Mouse (Mus musculus) inflammation-experienced regulatory T-cells, adult 6 months (primary cell): ENCODE measurements around the gene Bcar3. TPM values are rescaled to one million over a fixed set of nuclear protein-coding genes. Genes with fewer than 3 reads are reported as not detected.

Experiments
- ATAC-seq: one replicate; pipeline ENCODE4 v1.8.0; 2017
- polyA plus RNA-seq, 3 experiments: library from polyadenylated mRNA; unstranded; fragments of 100-300 nt; shearing (Covaris generic); gene quantifications; one replicate each; pipeline ENCODE4 v1.2.1; 2017

The Bcar3 gene
- polyA plus RNA-seq, 3 experiments from 2014 or later = 0.58 TPM; not detected in 2

DNA sequence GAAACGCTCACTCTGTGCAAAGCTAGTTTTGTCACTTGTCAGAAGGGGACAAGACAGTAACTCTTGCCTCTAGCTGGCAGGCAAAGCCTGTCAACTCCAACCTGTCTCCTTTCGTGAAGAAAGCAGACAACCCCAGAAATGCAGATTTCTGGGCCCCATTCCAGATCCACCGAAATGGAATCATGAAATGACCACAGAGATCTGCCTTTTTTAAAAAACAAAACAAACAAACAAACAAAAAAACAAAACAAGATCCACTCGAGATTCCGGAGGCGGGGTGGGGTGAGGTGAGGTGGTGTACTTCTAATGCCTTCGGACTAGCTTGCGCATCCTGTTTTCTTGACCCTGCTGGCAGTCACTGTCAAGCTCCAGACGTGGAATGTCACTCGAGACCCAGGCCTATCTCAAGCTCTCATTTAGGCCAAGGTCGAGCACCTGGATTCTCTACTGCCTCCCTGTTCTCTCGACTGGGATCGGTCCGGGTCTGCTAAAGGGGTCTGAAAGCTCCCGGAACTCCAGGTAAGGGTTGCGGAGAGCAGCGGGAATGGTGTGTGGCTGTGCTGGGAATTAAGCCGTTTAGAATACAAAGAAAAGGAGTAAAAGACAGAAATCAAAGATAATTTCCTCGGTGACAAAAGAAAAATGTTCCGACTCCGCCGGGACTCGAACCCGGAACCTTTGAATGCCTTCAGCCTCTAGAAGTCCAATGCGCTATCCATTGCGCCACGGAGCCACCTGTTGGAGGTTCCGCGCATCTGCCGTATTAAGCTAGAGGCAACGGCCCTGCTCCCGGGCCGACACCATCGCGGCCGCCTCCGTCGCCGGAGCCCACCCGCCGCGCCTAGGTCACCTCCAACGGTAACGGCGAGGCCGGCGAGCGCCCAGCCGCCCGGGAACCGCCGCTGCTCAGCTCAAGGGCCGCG is 1.4 kb upstream of the Bcar3 start:
- ATAC-seq = peak; percentile 77

DNA sequence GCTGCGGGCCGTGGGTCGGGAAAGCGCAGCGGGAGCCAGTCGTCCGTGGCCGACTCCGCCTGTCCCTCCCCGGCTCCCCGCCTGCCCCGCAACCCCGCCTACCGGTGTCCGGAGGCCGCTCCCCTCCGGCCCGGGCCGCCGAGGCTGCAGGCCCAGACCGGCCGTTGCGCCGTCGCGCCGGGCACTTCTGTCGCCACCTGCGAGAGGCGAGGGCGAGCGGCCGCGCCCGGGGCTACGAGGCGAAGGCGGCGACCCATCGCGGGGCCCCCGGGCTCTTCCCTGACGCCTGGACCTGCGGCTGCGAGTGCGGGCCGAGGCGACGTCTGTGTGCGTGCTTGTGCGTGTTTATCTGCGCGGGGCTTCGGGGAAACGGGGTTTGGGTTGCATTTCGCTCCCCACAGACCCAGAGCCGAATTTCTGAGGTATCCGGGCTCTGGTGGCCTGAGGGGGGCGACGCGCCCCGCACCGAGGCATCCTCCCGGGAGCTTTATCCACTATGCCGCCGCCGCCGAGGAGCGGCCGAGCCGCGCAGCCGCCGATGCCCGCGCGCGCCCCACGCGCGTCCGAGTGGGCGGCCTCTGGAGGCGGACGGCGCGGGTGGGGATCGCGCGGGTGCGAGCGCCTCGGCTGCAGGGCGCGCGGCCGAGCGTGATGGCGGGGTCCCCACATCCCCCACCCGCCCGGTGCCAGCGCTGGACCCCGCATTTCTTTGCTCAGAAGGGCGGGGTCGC is 548 bp upstream of the Bcar3 start:
- ATAC-seq = peak; percentile 28

DNA sequence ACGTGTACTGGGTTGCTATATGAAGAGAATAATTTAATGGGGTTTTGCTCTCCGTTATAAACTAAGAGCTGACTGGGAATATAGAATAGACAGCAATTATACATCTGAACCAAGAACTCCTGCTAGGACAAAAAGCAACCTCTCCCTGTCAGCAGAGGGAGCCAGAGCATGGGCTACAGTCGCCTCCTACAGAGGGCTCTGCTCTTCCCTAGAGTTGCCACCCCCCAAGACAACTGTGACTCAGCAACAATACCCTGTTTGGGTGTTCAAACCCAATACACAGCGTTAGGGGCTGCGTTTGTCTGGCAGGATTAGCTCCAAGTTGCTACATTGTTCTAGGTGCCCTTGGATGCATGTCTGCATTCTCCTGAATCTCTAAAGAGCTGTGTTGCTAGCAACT is 1.6 kb downstream of the Bcar3 start:
- ATAC-seq = no peak

DNA sequence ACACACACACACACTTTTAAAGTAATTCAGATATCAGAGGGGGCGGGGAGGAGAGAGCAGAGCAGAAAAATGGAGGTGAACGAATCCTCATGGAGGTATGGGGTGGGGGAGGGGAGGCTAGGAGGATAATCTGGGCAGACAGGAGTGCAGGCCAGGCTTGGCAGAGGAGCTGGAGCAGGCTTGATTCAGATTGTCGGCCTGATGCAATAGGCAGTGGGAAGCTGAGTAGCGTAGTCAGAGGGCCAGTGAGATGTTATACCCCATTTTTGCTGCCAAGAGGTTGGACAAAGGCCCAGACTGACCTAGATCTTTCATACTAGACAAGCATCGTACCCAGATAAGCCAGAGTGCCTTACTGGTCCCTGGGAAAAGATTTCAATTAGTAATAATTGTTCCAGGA is 3.0 kb downstream of the Bcar3 start:
- ATAC-seq = no peak

DNA sequence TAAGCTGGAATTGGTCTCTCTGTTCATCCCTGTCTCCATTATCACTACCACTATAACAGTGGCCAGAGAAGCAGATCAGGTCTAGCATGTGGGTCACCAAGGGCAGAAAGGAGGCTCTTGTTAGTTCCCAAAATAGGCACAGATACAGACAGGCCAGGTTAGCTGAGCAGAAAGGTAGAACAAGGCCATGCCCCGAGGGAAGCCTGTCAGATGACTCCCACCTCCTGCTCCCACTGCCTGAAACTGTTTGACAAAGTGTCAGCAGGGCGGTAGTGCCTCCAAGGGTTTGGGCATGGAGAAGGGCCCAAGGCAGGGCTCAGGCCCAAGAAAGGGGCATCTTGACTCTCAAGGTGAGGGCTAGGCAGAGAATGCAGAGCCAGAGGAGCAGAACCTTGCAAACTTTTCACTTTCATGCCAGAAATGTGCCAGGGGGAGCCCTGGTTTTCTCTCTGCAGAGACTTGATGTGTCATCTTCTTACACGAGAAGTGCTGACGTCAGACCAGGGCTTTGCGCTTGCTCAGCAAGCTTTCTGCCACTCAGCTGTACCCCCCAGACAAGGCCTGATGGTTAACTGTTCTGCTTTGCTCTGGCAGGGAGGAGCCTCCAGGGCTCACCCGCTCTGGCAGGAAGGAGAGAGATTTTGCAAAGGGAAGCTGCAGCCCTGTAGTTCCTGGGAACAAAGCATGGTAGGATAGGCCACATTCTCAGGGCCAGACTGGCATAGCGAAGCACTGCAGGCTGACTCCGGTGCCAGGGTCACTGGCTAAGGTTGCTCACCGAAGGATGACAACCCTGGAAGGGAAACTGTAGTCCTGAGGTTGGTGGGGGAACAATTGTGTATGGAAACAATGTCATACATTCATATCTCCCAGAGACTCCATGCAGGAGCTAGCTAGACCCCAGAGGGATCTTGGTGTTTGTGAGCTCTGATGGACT is 7.3 kb downstream of the Bcar3 start:
- no peak for ATAC-seq

DNA sequence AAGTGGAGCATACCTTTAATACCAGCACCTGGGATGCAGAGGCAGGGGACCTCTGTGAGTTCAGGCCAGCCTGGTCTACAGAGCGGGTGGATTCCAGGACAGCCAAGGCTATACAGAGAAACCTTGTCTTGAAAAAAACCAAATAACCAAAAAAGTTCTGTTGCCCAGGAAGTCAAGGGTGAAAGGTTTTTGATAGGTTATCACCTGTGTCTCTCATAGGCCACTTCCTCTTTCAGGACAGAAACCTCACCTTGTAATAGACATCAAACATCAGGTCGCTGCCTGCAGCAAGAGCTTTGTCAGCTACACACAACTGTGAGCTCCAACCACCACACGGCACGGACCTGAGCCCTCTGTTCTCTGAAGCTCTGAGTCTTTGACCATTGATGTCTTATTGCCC is 10.6 kb downstream of the Bcar3 start:
- ATAC-seq = peak; percentile 38

DNA sequence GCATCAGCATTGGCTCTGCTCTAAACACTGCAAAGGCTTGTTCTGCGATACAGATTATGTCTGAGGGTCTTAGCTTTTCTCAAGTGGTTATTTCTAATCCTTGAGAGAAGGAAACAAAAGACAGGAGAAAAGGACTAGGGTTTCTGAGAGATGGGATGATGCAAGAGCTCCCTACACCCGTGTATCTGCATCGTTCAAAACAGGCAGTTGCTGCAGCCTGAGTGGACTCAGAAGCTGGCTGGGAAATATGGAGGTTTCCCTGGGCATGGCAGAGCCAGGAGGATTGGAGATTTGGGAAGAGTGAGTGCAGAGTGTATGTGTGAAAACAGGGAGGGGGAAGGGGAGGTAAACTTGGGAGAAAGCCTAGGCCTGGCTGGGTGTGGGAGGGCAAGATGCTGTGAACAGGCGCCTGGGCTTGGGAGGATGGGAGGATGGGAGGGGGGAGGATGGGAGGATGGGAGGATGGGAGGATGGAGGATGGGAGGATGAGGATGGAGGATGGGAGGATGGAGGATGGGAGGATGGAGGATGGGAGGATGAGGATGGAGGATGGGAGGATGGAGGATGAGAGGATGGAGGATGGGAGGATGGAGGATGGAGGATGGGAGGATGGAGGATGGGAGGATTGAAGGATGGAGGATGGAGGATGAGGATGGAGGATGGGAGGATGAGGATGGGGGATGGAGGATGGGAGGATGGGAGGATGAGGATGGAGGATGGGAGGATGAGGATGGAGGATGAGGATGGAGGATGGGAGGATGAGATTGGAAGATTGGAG is 14.1 kb downstream of the Bcar3 start:
- no peak for ATAC-seq

DNA sequence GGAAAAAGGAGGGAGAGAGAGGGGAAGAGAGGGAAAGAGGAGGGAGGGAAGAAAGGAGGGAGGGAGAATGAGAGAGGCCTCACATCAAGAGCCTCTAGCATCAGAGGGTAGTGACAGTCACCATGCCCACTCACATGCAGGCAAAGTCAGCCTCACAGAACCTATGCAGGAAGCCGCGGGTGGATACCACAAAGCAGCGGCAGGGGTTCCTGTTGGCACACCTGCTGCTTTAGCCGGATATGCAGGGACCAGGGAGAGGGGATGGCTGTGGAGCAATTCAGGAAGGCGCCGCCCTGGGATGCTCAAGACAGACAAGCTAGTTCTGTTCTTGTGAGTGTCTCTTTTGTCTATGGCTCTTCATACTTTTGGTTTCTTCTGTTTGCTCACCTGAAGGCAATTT is 15.0 kb downstream of the Bcar3 start:
- ATAC-seq = no peak

DNA sequence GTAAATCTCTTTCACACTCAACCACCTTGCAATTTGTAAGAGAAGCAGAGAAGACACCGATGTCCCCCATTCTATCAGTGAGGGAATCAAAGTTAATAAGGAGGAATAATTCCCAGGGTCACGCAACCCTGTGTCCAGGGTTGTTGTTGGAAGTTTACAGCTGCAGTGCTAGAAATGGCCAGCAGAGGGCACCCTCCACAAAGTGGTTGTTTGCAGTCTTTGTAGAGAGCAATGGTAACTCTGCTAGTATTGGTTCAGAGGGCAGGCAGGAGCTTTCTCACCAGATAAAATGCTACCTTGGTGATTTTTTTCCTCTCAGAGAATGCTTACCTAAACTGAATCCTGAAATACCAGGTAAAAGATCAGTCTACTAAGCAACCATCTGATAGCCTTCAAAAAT is 18.1 kb downstream of the Bcar3 start:
- ATAC-seq = no peak

DNA sequence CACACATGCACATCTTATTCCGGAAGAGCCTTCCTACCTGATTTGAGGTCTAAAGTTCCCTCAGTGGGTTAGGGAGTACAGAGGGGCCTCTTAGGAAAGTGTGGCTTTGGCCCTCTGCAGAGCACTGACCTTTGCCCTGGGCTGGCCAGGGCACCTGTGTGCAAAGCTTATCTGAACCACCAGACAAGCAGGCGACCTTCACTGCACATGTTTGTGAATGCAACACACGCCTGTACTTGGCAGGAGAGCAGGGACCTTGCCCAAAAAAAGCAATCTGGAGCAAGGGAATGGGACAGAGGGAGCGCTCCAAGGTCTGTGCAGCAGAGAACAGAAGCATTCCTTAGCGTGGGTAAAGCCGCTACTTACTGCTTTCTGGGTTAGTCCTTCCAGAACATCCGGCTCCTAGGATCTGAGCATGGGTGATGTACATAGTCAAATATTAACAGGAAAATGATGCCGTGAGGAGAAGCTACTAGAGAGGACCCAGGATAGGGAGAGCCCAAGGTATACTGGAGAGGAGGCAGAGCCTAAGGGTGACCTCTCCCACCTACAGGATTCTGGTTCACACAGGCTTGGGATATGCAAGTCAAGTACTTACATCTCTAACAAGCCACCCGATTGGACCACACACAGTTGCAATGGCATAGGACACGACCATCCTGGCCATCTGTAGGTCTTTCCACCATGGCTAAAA is 19.1 kb downstream of the Bcar3 start:
- no peak for ATAC-seq

DNA sequence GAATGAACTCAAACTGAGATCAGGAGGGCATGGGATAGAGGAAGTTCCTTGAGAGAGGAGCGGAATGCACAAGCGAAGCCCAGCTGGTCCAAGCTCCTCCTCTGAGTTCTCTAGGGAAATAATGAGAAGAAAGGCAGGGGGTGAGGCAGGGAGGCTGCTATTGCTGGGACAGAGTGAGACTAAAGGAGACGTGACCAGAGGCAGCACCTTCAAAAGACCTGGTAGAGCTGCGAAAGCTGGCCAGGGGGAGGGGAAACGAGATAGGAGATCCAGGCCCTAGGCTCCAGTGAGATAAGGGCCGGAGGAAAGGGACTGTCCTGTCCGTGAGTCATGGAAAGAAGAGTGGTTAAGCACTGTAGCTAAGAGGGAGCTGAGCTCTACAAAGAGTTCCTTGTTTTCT is 20.0 kb downstream of the Bcar3 start:
- no peak for ATAC-seq

DNA sequence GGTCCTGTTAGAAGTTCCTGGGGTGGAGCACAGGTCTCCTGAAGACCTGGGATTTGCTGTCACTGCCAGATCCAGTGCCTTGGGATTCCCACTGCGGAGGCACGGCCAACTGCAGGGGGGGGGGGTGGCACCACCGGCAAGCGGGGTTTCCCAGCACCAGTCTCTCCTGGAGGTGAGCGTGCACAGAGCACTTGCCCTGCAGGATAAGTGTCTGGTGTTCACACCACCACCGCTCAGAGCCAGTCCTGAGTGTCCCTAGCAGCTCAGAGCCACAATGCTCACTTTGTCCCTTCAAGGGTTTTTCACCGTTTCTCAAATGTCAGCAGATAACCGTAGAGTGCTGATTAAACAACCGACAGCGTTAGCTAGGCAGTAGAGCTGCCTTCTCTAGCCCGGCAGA is 22.7 kb downstream of the Bcar3 start:
- no peak for ATAC-seq

DNA sequence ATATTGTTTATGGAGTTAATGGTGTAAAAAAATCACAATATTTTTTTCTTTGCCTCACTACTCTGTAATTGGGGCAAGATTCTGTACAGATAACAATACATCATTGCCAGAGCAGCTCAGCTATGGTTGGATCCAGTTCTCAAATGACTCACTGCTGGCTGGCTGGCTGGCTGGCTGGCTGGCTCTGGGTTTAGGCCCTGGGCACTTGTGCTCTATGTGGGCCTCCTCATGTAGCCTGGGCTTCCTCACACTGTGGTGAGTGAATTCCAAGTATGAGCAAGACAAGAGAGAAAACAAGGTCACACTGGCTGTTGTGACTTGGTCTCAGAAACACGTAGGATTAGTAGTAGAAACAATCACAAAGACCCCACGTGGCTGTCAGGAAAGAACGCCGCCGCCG is 23.4 kb downstream of the Bcar3 start:
- no peak for ATAC-seq

DNA sequence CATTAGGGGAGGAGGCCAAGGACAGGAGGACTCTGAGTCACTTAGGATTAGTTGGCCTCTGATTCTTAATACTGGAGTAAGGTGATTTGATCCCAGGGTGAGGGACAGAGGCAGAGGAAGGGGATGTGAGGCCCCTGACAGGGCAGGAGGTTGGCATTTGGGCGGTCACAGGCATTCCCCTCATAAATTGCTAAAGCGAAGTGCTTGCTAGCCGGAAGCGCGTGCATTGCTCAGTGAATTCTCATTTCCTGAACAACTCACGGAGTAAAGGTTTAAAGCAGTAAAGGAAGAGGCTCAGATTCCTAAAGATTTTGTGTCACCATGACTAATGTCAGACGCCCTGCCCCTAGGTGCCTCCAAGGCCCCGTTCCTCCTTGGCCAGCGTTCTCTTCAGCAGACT is 28.3 kb downstream of the Bcar3 start:
- no peak for ATAC-seq

DNA sequence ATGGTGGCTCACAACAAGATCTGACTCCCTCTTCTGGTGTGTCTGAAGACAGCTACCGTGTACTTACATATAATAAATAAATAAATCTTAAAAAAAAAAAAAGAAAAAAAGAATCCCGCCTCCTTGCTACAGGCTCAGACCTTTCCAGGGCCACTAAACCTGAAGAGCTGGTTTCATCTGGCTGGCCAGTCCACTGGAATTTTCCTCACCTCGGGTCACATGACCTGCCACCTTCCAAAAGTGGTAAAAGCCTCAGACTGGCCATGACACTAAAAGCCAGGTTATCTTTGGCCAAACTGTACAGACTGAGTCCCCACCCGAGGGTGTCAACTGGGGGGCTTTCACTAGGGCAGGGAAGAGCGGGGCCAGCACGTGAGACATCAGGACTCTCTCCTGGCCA is 29.9 kb downstream of the Bcar3 start:
- no peak for ATAC-seq

DNA sequence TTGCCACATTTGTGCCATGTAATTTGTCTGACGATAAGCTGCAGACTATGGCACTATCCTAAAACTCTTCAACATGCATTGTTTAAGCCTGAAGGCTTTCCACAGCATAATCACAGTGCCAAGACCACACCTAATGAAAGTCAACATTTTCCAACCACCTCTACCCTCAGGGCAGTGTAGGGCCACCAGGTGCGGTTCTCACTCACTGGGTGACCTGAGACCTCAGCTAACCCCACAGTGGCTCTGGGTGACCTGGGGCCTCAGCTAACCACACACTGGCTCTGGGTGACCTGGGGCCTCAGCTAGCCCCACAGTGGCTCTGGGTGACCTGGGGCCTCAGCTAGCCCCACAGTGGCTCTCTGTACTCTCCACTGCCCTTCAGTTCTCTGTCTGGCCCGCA is 30.6 kb downstream of the Bcar3 start:
- ATAC-seq = no peak

DNA sequence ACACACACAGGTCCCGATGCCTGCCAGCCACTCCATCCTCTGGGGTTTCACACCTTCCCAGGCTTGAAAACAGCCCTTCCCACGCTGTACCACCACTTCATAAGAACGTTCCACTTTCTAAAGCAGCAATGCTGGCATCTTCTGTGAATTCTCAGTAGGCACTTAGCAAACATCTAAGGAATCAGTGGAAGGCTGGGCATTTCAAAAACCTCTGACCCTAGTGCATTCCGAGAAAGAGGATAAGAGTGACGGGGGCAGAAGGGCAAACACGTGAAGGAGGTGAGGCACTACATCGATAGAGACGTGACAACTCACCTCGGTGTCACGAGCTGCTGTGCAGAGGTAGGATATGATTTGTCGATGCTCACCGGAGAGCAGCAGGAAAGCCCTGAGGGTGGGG is 36.5 kb downstream of the Bcar3 start:
- ATAC-seq = no peak

DNA sequence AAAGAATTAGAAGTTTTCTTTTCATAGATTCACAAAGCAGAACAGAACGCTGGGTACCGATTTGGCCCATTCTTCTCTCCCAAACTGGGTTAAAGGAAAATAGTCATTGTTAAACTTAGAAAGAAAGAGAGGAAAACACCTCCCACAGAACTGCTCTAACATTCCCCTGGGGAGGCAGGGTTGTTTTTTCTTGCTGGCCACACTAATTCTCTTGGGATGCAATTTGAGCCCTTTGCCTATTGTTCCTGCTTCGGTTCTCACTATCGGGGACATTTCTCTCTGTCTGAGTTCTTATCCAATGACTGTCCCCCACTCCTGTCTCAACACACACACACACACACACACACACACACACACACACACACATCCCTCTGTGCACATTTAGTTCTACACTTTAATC is 39.6 kb downstream of the Bcar3 start:
- ATAC-seq = no peak

DNA sequence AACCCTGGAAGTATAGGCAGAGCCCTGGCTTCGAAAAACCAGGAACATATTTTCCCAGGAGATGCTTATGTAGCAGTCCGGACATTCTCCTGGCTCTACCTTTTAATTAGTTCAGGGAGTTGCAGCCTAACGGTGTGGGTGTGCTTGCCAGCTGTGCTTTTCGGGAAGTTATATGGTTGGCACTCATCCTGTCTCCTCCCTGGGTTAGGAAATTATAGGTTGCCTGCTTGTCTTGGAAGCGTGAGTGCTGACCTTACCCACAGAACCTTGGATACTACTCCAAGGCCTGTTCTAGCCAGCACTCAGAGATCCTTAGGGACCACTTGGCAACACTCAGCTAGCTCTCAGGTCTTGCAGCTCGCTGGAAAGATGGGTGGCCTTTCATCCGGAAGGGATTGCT is 40.0 kb downstream of the Bcar3 start:
- ATAC-seq = no peak

DNA sequence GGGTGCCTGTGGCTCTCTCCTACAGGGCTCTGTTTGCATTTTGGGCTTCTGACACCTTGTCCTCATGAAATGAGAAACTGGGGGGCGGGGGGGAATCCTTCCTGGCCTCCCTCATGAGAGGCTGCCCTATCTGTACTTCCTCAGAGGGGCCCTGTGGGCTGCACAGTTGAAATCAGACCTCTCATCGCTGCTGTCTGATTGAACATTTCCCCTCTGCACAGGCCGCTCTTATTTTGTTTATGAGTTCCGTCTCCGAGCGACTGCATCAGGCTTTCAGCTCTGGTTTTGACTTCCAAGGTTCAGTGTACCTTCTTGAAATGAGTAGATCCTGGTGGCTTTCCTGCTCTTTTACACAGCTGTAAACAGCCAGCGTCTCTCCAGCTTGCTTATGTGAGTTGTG is 40.4 kb downstream of the Bcar3 start:
- ATAC-seq = no peak

DNA sequence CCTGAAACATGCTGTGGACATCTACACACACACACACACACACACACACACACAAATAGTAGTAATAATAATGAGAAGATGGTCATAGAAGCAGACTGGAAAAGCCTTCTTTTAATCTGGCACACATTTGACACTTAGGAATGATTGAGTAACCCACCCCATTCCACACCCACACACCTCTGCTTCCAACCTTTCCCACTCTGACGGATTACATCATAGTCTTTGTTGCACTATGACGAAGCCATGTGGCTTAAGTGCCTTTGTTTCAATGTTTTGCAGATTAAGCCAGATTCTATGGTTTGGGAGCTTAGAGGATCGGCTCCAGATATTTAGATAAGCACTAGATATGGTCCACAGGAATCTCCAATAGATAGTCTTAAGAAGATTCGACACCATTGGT is 42.1 kb downstream of the Bcar3 start:
- ATAC-seq = no peak

DNA sequence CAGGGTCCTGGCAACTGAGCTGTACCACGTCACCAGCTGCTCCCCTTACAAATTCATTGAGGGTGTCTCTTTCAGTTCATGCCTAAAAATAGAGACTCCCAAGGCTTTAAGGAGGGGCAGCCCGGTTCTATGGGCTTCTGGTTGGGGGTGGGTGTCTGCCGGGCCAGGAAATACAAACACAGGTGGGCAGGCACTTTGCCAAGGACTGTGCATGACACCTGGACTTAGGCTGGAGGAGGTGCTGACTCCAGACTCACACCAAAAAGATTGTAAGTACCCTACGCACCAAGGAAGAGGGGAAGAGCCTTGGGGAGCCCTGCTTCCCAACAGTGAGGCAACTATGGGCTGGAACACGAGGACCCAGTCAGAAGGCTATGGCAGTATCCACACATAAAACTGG is 44.1 kb downstream of the Bcar3 start:
- ATAC-seq = no peak
